In the genomic region with DNA sequence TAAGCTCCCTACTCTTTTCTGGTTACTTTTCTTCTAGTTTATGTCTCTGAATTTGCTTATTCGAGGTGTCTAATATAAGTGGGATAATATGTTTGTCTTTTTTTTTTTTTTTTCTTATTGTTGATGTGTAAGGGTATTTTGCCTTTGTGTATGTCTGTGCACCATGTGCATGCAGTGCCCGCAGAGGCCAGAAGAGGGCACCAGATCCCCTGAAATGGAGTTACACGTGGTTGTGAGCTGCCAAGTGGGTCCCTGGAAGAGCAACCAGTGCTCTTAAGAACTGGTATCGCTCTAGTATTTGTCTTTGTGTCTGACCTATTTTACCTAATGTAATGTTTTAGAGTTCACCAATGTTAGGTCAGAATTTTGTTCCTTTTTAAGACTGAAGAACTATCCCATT, we compare ENCODE assay signal across 7 mouse cellular contexts. TPM values are rescaled to one million over a fixed set of nuclear protein-coding genes. Genes with fewer than 3 reads are reported as not detected.
DNase-seq lines count a peak whose midpoint lies in the region; ATAC-seq and TF ChIP-seq lines count a peak whose summit lies in the region.

No protein-coding gene starts in this region.

- no peak for TF ChIP-seq EP300 in MEL (IDR thresholded peaks at IDR 0.05; ENCODE audit: low read depth in 1 of 2, low read length in 2 of 2)

- WGBS in limb, embryonic 11.5 days: 30% methylated on average over 4 of the region's 4 CpGs

- TF ChIP-seq POLR2A in MEL (IDR thresholded peaks at IDR 0.05; ENCODE audit: control insufficient read depth in 1 of 2, insufficient read depth in 1 of 2, low read depth in 1 of 2, low read length in 2 of 2, poor library complexity in 1 of 2): no peak

- H3K27me3 ChIP-seq in MEL (ENCODE audit: control insufficient read depth in 1 of 2, insufficient read depth in 2 of 2, low read length in 2 of 2): no peaks in the 10 kb centered on the region
- no peaks in the 10 kb centered on the region for H3K27me3 ChIP-seq in limb, embryonic 11.5 days (ENCODE audit: control insufficient read depth, insufficient read depth, low read length)

- H3K9me3 ChIP-seq in MEL (replicated peaks; ENCODE audit: insufficient read depth, low read length): no peaks in the 10 kb centered on the region
- H3K9me3 ChIP-seq in limb, embryonic 11.5 days (ENCODE audit: control insufficient read depth, low read length): no peaks in the 10 kb centered on the region

- no peaks in the 10 kb centered on the region; a peak in 1 of 4 replicates for H3K36me3 ChIP-seq in MEL (ENCODE audit: control insufficient read depth in 1 of 2, insufficient read depth in 2 of 2, low read length in 2 of 2)
- no peaks in the 10 kb centered on the region for H3K36me3 ChIP-seq in limb, embryonic 11.5 days (ENCODE audit: control insufficient read depth, insufficient read depth, low read length)

- H3K4me3 ChIP-seq in MEL (ENCODE audit: control insufficient read depth in 1 of 2, insufficient read depth in 1 of 2, low read depth in 2 of 2, low read length in 2 of 2): no peak overlapping the region
- no peak overlapping the region for H3K4me3 ChIP-seq in limb, embryonic 11.5 days (ENCODE audit: low read depth, low read length)

- no peak overlapping the region for H3K27ac ChIP-seq in MEL (ENCODE audit: control insufficient read depth, low read depth, low read length)
- H3K27ac ChIP-seq in limb, embryonic 11.5 days (replicated peaks; ENCODE audit: low read depth, low read length): no peak overlapping the region

- intact Hi-C loops in left cerebral cortex, postnatal 36 days (cut with DNase I): no loop called here

- H3K4me2 ChIP-seq in limb, embryonic 11.5 days (ENCODE audit: low read depth, severe bottlenecking): no peak overlapping the region

- peak; percentile 84 to 92 (median 85) for TF ChIP-seq CTCF in MEL (IDR thresholded peaks at IDR 0.05 in 2 of 3, conservative IDR thresholded peaks at IDR 0.05 in 1 of 3; ENCODE audit: control insufficient read depth in 1 of 3, insufficient read depth in 1 of 3, low read depth in 2 of 3, low read length in 3 of 3, poor library complexity in 1 of 3, severe bottlenecking in 1 of 3)

- DNase-seq in left cerebral cortex, adult 18-20 months (ENCODE audit: low spot score in 2 of 2): peak; percentile 20 to 47
- no peak for DNase-seq in left cerebral cortex, postnatal 36 days (ENCODE audit: low spot score in 2 of 2)
- peak; percentile 89 for DNase-seq in MEL (ENCODE audit: low read depth, low spot score)
- DNase-seq in adrenal gland, postnatal 14 days: peak; percentile 86
- DNase-seq in limb, embryonic 11.5 days (ENCODE audit: low spot score): peak; percentile 85
- DNase-seq in retina, postnatal 1 day: peak; percentile 72

- 0 out of 4 replicates have a peak, but pooled peaks cover 0 to 4% of the 10 kb centered on the region in 2 experiments for H3K4me1 ChIP-seq in MEL (ENCODE audit: control insufficient read depth in 1 of 2, insufficient read depth in 2 of 2, low read length in 2 of 2)
- peaks cover 4% of the 10 kb centered on the region; the same call in 1 of the 2 replicates for H3K4me1 ChIP-seq in limb, embryonic 11.5 days (ENCODE audit: control insufficient read depth, insufficient read depth, low read length)

- peak; percentile 58 for ATAC-seq in erythroblast, adult 5-6 weeks (replicated peaks; ENCODE audit: low FRiP score, poor library complexity, severe bottlenecking)
- no peak for ATAC-seq in limb, embryonic 11.5 days (ENCODE audit: insufficient number of reproducible peaks, low FRiP score, low TSS enrichment, low read depth)

- no peaks in the 10 kb centered on the region for H3K79me2 ChIP-seq in MEL (ENCODE audit: control insufficient read depth, insufficient read depth, low read length, poor library complexity)

- H3K9ac ChIP-seq in MEL (ENCODE audit: control insufficient read depth, low read depth, low read length, poor library complexity, severe bottlenecking): no peak overlapping the region
- no peak overlapping the region for H3K9ac ChIP-seq in limb, embryonic 11.5 days (ENCODE audit: low read length)

- peak; percentile 80 for TF ChIP-seq RAD21 in MEL (IDR thresholded peaks at IDR 0.05; ENCODE audit: low read depth, low read length)

TF ChIP-seq in MEL, 35 proteins besides CTCF, POLR2A, EP300 and RAD21:
- TF ChIP-seq MXI1 (IDR thresholded peaks at IDR 0.05; ENCODE audit: low read depth, low read length) (peak; percentile 90), MYC (IDR thresholded peaks at IDR 0.05; ENCODE audit: low read depth, low read length) (peak; percentile 100), GATA1 (IDR thresholded peaks at IDR 0.05; ENCODE audit: low read depth, low read length) (no peak), ZMIZ1 (IDR thresholded peaks at IDR 0.05; ENCODE audit: low read depth, low read length) (no peak), KAT2A (conservative IDR thresholded peaks at IDR 0.05; ENCODE audit: low read depth, low read length) (no peak), USF1 (IDR thresholded peaks at IDR 0.05; ENCODE audit: low read depth, low read length) (0 out of 2 replicates have a peak, but pooled peaks have one; percentile 31), USF2 (IDR thresholded peaks at IDR 0.05; ENCODE audit: borderline replicate concordance in 1 of 2, insufficient read depth in 1 of 2, low read depth in 1 of 2, low read length in 2 of 2) (no peak), GABPA (IDR thresholded peaks at IDR 0.05; ENCODE audit: low read depth, low read length) (no peak), SIN3A (IDR thresholded peaks at IDR 0.05; ENCODE audit: low read length) (peak; percentile 60; the same call in 1 of the 2 replicates), SMC3 (IDR thresholded peaks at IDR 0.05; ENCODE audit: low read depth, low read length) (peak; percentile 69), NELFE (IDR thresholded peaks at IDR 0.05; ENCODE audit: low read depth, low read length) (no peak), CHD2 (IDR thresholded peaks at IDR 0.05; ENCODE audit: low read length) (no peak), BHLHE40 (IDR thresholded peaks at IDR 0.05; ENCODE audit: borderline replicate concordance, low read depth, low read length) (no peak), HCFC1 (IDR thresholded peaks at IDR 0.05; ENCODE audit: low read depth, low read length) (no peak), POLR2AphosphoS2 (IDR thresholded peaks at IDR 0.05; ENCODE audit: low read length) (no peak), ZC3H11A (IDR thresholded peaks at IDR 0.05; ENCODE audit: low read depth, low read length) (peak; percentile 60), CHD1 (IDR thresholded peaks at IDR 0.05; ENCODE audit: low read depth, low read length) (no peak), ZNF384 (IDR thresholded peaks at IDR 0.05; ENCODE audit: low read depth, low read length) (peak; percentile 79), NRF1 (IDR thresholded peaks at IDR 0.05; ENCODE audit: insufficient read depth, low read depth, low read length, poor library complexity, severe bottlenecking) (no peak), MAX (IDR thresholded peaks at IDR 0.05; ENCODE audit: low read length) (peak; percentile 96), TAL1 (IDR thresholded peaks at IDR 0.05; ENCODE audit: low read length) (no peak)

RNA-seq across cellular contexts. Expression of a gene that starts 41.3 kb away (rescaled TPM):
- 10 to 100 TPM; 23.1 to 24.0 TPM for total RNA-seq in left cerebral cortex, adult 18-20 months (2021)
- total RNA-seq in left cerebral cortex, postnatal 36 days (2021): 10 to 100 TPM; 22.1 to 24.7 TPM
- 9.4 and 12.6 TPM in 2 replicates for total RNA-seq in MEL (2012; rRNA removed)
- 10 to 100 TPM in 1 of 2 experiments, not detected in 1; 10.8 TPM for polyA plus RNA-seq in MEL (2012; ENCODE audit: insufficient read depth in 1 of 2, insufficient read length in 2 of 2, low read depth in 1 of 2, low replicate concordance in 2 of 2, missing spikeins in 1 of 2)
- total RNA-seq in adrenal gland, postnatal 14 days (2021): 21.6 and 26.4 TPM in 2 replicates
- 0.77 and 0.84 TPM in 2 replicates for total RNA-seq in erythroblast, adult 5-6 weeks (2015; ENCODE audit: low replicate concordance)
- 2.0 and 3.2 TPM in 2 replicates for total RNA-seq in erythroblast, adult 5-6 weeks (2017; ENCODE audit: low replicate concordance)
- 28.0 and 31.8 TPM in 2 replicates for polyA plus RNA-seq in limb, embryonic 11.5 days (2014; fragmentation: Nextera tagmentation; extraction: Ambion mirVana)

RNA-seq across cellular contexts. Expression of a gene that starts 51.8 kb away (rescaled TPM):
- total RNA-seq in left cerebral cortex, adult 18-20 months (2021): 10 to 100 TPM; 44.6 to 46.4 TPM
- total RNA-seq in left cerebral cortex, postnatal 36 days (2021): 10 to 100 TPM; 37.9 to 47.9 TPM
- total RNA-seq in MEL (2012; rRNA removed): 54.9 and 72.4 TPM in 2 replicates
- 10 to 100 TPM in 1 of 2 experiments, not detected in 1; 98.4 TPM for polyA plus RNA-seq in MEL (2012; ENCODE audit: insufficient read depth in 1 of 2, insufficient read length in 2 of 2, low read depth in 1 of 2, low replicate concordance in 2 of 2, missing spikeins in 1 of 2)
- 64.8 and 69.2 TPM in 2 replicates for total RNA-seq in adrenal gland, postnatal 14 days (2021)
- 28.8 and 41.3 TPM in 2 replicates for total RNA-seq in erythroblast, adult 5-6 weeks (2015; ENCODE audit: low replicate concordance)
- total RNA-seq in erythroblast, adult 5-6 weeks (2017; ENCODE audit: low replicate concordance): 3.8 and 4.3 TPM in 2 replicates
- polyA plus RNA-seq in limb, embryonic 11.5 days (2014; fragmentation: Nextera tagmentation; extraction: Ambion mirVana): 83.9 and 85.5 TPM in 2 replicates

RNA-seq across cellular contexts. Expression of a gene that starts 55.6 kb away (rescaled TPM):
- 1 to 10 TPM; 2.7 to 4.4 TPM for total RNA-seq in left cerebral cortex, adult 18-20 months (2021)
- total RNA-seq in left cerebral cortex, postnatal 36 days (2021): 1 to 10 TPM; 2.4 to 2.5 TPM
- total RNA-seq in MEL (2012; rRNA removed): 1.9 and 2.8 TPM in 2 replicates
- polyA plus RNA-seq in MEL (2012; ENCODE audit: insufficient read depth in 1 of 2, insufficient read length in 2 of 2, low read depth in 1 of 2, low replicate concordance in 2 of 2, missing spikeins in 1 of 2): 1 to 10 TPM in 1 of 2 experiments, not detected in 1; 7.2 TPM
- 4.7 and 5.1 TPM in 2 replicates for total RNA-seq in adrenal gland, postnatal 14 days (2021)
- 0.63 TPM in 1 of 2 replicates, not detected in the other for total RNA-seq in erythroblast, adult 5-6 weeks (2015; ENCODE audit: low replicate concordance)
- total RNA-seq in erythroblast, adult 5-6 weeks (2017; ENCODE audit: low replicate concordance): not detected in 2 replicates
- polyA plus RNA-seq in limb, embryonic 11.5 days (2014; fragmentation: Nextera tagmentation; extraction: Ambion mirVana): 19.6 and 21.4 TPM in 2 replicates

Comparison
In these comparisons a context has a peak if more than half of its experiments do, and no peak if none do; other contexts are left out.
1. DNase-seq: peak in left cerebral cortex, adult 18-20 months (2 of 2), MEL (single experiment), adrenal gland, postnatal 14 days (single experiment), limb, embryonic 11.5 days (single experiment) and retina, postnatal 1 day (single experiment); none in left cerebral cortex, postnatal 36 days (0 of 2).